Mouse (Mus musculus) ZHBTc4 (cell line): ENCODE results near the gene Mrps18b.
"Not testable (repeated sequence)": the region's sequence is repeated elsewhere in the genome, so short reads cannot be mapped to it uniquely, and the experiment has no call there.

Source experiments
- DNase-seq: peaks from one replicate; pipeline ENCODE4 v3.0.0-alpha.2; 2011; ENCODE audit warnings: low read depth, low spot score

Gene Mrps18b

GRCm38 (mm10) chr17:35916297-35917142 is at the start of gene Mrps18b, which contains the start of gene Ppp1r10:
Gene Mrps18b (minus strand): TSS chr17:35916389.
Gene Ppp1r10 (plus strand): TSS chr17:35916434.
- peak; percentile 100 for DNase-seq

GRCm38 (mm10) chr17:35963279-35963678 is 47.1 kb upstream of the Mrps18b start:
- no peak for DNase-seq

- no peak for DNase-seq
Observed at GRCm38 (mm10) chr17:35958533-35959223, 42.5 kb upstream of the Mrps18b start.

GRCm38 (mm10) chr17:35954665-35955064 is 38.5 kb upstream of the Mrps18b start:
- DNase-seq = no peak

GRCm38 (mm10) chr17:35952559-35952958 is 36.4 kb upstream of the Mrps18b start:
- not testable (repeated sequence) for DNase-seq

GRCm38 (mm10) chr17:35950946-35951345 is 34.8 kb upstream of the Mrps18b start:
- DNase-seq = not testable (repeated sequence)

GRCm38 (mm10) chr17:35939941-35940340 is 23.8 kb upstream of the Mrps18b start:
- peak; percentile 88 for DNase-seq

- peak; percentile 85 for DNase-seq
Observed at GRCm38 (mm10) chr17:35939108-35939507, 22.9 kb upstream of the Mrps18b start.

- peak; percentile 89 for DNase-seq
Observed at GRCm38 (mm10) chr17:35937700-35938348, 21.6 kb upstream of the Mrps18b start.

GRCm38 (mm10) chr17:35935763-35936162 is 19.6 kb upstream of the Mrps18b start:
- peak; percentile 66 for DNase-seq

- DNase-seq = no peak
Observed at GRCm38 (mm10) chr17:35932608-35933007, 16.4 kb upstream of the Mrps18b start.

- no peak for DNase-seq
Observed at GRCm38 (mm10) chr17:35930627-35931026, 14.4 kb upstream of the Mrps18b start.

GRCm38 (mm10) chr17:35929534-35929933 is 13.3 kb upstream of the Mrps18b start:
- no peak for DNase-seq

- DNase-seq = no peak
Observed at GRCm38 (mm10) chr17:35927471-35927870, 11.3 kb upstream of the Mrps18b start.

- DNase-seq = no peak
Observed at GRCm38 (mm10) chr17:35923281-35923680, 7.1 kb upstream of the Mrps18b start.

GRCm38 (mm10) chr17:35922566-35922965 is 6.4 kb upstream of the Mrps18b start:
- DNase-seq = no peak

- no peak for DNase-seq
Observed at GRCm38 (mm10) chr17:35921710-35922109, 5.5 kb upstream of the Mrps18b start.

- DNase-seq = peak; percentile 78
Observed at GRCm38 (mm10) chr17:35920862-35921562, 4.8 kb upstream of the Mrps18b start.

GRCm38 (mm10) chr17:35920384-35920783 is 4.2 kb upstream of the Mrps18b start:
- DNase-seq = peak; percentile 26

GRCm38 (mm10) chr17:35919864-35920301 is 3.7 kb upstream of the Mrps18b start:
- DNase-seq = peak; percentile 75

- peak; percentile 98 for DNase-seq
Observed at GRCm38 (mm10) chr17:35919060-35919715, 3.0 kb upstream of the Mrps18b start.
